Mouse (Mus musculus) gastrocnemius, adult 8-10 months (tissue): ENCODE measurements around the gene Gm5771. TPM values are rescaled to one million over a fixed set of nuclear protein-coding genes. Genes with fewer than 3 reads are reported as not detected.
"Not testable (repeated sequence)": the region's sequence is repeated elsewhere in the genome, so short reads cannot be mapped to it uniquely, and the experiment has no call there.

Experiments
- DNase-seq, 2 experiments: peaks; one replicate each; pipeline ENCODE4 v3.0.0; 2022; ENCODE audit warnings: low spot score in 2 of 2
- total RNA-seq, 4 experiments: library from RNA; stranded (reverse); gene quantifications; 2 replicates each; pipeline ENCODE4 v1.2.4; 2022

The Gm5771 gene
- total RNA-seq, result not detected

DNA sequence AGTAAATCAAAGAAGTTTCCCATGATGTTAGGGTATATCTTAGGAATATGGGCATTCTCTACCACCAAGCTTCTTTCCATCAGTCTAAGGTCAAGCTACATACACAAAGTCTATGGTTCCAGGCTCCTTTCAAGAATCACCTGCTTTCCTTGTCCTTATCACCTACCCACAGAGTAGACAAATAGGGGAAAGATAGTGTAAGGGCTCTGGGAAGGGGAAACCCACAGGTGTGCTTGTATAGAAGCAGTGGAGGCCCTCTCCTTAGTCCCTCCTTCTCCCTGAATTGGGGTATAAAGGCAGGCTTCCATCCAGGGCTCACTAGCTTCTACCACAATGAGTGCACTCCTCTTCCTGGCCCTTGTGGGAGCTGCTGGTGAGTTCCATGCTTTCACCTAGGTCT is at the start of gene Gm5771:
TSS of gene Gm5771 (plus strand) at position 301 of the 400 bp plus-strand sequence.
- not testable (repeated sequence) for DNase-seq

DNA sequence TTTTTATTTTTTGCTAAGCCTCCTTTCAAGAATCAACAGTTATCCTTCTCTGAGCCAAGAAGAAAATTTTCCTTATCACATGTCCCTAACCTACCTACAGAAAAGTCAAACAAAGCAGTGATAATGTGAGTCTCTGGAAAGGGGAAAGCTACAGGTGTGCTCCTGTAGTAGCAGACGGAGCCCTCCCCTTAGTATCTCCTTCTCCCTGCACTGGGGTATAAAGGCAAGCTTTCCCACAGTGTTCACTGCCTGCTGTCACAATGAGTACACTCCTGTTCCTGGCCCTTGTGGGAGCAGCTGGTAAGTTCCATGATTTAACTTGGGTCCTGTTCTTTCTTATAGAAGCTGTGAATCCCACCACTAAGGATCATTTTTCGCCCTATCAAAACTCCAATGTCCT is 38.2 kb upstream of the Gm5771 start, which contains the start of gene Try10:
TSS of gene Try10 (plus strand) at position 174 of the 400 bp plus-strand sequence.
- no peak for DNase-seq

- DNase-seq, result not testable (repeated sequence)
These were observed 18.4 kb upstream of the Gm5771 start for GRCm38 (mm10) chr6:41373772-41374171.

DNA sequence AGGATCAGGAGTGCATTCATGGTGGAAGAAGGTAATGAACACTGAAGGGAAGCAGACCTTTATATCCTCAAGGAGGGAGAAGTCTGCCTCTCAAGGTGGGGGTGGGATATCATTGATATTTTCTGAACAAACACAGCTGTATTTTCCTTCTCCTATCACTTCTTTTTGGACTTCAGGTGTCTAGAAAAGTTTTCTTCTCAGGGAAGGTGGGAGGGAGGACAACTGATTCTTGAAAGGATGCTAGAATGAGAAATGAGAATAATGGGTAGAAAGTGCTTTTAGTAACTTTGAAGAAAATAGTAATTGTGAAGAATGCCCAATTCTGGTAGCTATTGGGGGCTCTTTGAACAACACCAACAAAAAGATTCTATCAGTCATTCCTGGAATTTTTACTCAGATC is 14.6 kb upstream of the Gm5771 start, which contains the start of gene Prss3:
TSS of gene Prss3 (minus strand) at position 101 of the 400 bp plus-strand sequence.
- DNase-seq, result not testable (repeated sequence)

DNA sequence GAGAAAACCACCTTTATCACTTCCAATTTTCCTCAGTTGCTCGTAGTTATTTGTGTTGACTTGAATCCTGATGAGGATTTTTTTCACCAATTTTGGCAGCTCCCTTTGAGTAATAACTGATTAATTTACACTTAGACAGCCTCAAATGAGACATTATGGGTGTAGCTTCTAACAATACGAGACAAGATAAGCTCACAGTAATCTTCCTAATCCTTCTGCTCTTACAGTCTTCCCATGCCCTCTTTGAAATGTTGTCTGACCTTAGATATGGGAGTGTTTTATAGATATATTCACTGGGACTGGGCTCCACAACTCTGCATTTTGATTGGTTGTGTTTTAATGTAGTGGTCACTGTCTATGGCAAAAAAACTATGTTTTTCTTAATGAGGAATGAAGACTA is 5.4 kb upstream of the Gm5771 start:
- no peak for DNase-seq

GRCm38 (mm10) chr6:41391640-41392039 is 516 bp upstream of the Gm5771 start:
- not testable (repeated sequence) for DNase-seq

DNA sequence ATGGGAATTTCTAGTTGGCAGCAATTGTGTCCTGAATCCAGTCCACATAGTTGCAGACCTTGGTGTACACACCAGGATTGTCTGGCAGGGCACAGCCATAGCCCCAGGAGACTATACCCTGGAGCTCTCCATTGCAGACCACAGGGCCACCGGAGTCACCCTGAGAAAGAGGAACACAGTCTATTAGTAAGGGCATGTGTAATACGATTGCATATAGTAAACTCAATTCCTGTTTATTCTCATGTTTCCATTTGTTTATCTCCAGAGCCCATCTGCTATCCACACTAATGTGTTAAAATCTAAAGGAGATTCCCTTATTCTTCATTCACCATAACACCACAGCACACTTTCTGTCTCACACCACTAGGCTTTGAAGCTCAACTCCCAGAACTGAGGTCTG is 50.1 kb downstream of the Gm5771 start:
- DNase-seq, result not testable (repeated sequence)

- not testable (repeated sequence) for DNase-seq
These were observed 53.9 kb downstream of the Gm5771 start, which contains the start of gene Gm10334 for GRCm38 (mm10) chr6:41446045-41446444. Gene Gm10334, minus strand, starts transcription at chr6:41446145.

Other genes starting within 250 kb of the Gm5771 start
- not detected for gene Try4, start 90.1 kb upstream of the Gm5771 start, total RNA-seq
- gene Try5, start 75.5 kb upstream of the Gm5771 start, total RNA-seq, result not detected
- gene Try10, start 38.3 kb upstream of the Gm5771 start, total RNA-seq, result not detected
- not detected for gene Prss3, start 14.7 kb upstream of the Gm5771 start, total RNA-seq
- gene Gm10334, start 53.8 kb downstream of the Gm5771 start, total RNA-seq, result not detected
- gene Prss1, start 66.6 kb downstream of the Gm5771 start, total RNA-seq, result not detected
- gene Prss2, start 129.4 kb downstream of the Gm5771 start, total RNA-seq, result not detected
- gene Ephb6, start 213.1 kb downstream of the Gm5771 start, total RNA-seq, result 1 to 10 TPM in 1 of 4 experiments, under 1 TPM in 3; 0.39 to 1.2 (median 0.71) TPM
- gene Trpv6, start 244.0 kb downstream of the Gm5771 start, total RNA-seq, result not detected